Mouse (Mus musculus) lung, postnatal 25 days (tissue): ENCODE data around the gene Hspa12a.

Source experiments
- DNase-seq: peaks from one replicate; pipeline ENCODE4 v3.0.0; 2022; ENCODE audit warnings: low spot score

Gene Hspa12a

GRCm38 (mm10) chr19:58822454-58823200 is 120.8 kb downstream of the Hspa12a start:
- no peak for DNase-seq

GRCm38 (mm10) chr19:58818571-58819415 is 124.7 kb downstream of the Hspa12a start:
- DNase-seq = no peak

GRCm38 (mm10) chr19:58817398-58817797 is 126.1 kb downstream of the Hspa12a start:
- DNase-seq = no peak

GRCm38 (mm10) chr19:58816453-58817041 is 126.9 kb downstream of the Hspa12a start:
- DNase-seq = no peak

- no peak for DNase-seq
Measured at GRCm38 (mm10) chr19:58815179-58815922, 128.1 kb downstream of the Hspa12a start.

- no peak for DNase-seq
Measured at GRCm38 (mm10) chr19:58810536-58810935, 132.9 kb downstream of the Hspa12a start.

GRCm38 (mm10) chr19:58808864-58809263 is 134.6 kb downstream of the Hspa12a start:
- DNase-seq = no peak

GRCm38 (mm10) chr19:58806364-58806763 is 137.1 kb downstream of the Hspa12a start:
- DNase-seq = peak; percentile 70

GRCm38 (mm10) chr19:58805191-58805779 is 138.2 kb downstream of the Hspa12a start:
- DNase-seq = no peak

GRCm38 (mm10) chr19:58795114-58795669 is 148.3 kb downstream of the Hspa12a start:
- DNase-seq = no peak

GRCm38 (mm10) chr19:58794284-58794683 is 149.2 kb downstream of the Hspa12a start, which contains the start of gene 1700019N19Rik:
Gene 1700019N19Rik (minus strand): TSS chr19:58794461.
- DNase-seq = no peak

GRCm38 (mm10) chr19:58789194-58789593 is 154.3 kb downstream of the Hspa12a start:
- no peak for DNase-seq

- DNase-seq = no peak
Measured at GRCm38 (mm10) chr19:58783938-58784337, 159.5 kb downstream of the Hspa12a start.

GRCm38 (mm10) chr19:58781566-58781965 is 161.9 kb downstream of the Hspa12a start:
- no peak for DNase-seq

- no peak for DNase-seq
Measured at GRCm38 (mm10) chr19:58776461-58776860, 167.0 kb downstream of the Hspa12a start.

GRCm38 (mm10) chr19:58767329-58767728 is 176.1 kb downstream of the Hspa12a start:
- DNase-seq = no peak

GRCm38 (mm10) chr19:58762848-58763541 is 180.5 kb downstream of the Hspa12a start:
- peak; percentile 19 for DNase-seq

- DNase-seq = no peak
Measured at GRCm38 (mm10) chr19:58762316-58762715, 181.1 kb downstream of the Hspa12a start.

- peak; percentile 7 for DNase-seq
Measured at GRCm38 (mm10) chr19:58759423-58759822, 184.0 kb downstream of the Hspa12a start, which contains the start of gene Pnliprp2. Gene Pnliprp2 (plus strand): TSS chr19:58759719.

GRCm38 (mm10) chr19:58758871-58759270 is 184.6 kb downstream of the Hspa12a start:
- DNase-seq = no peak
